Mouse (Mus musculus): ENCODE measurements at regions not wholly inside any gene's neighbourhood (a gene's known extent, or its start where the extent isn't known, plus 50 kb on each side); places are given as distances from the start of the nearest gene placed in this dataset.
A peak's percentile ranks its signal among the peaks of the same experiment; 100 is the strongest.

DNA sequence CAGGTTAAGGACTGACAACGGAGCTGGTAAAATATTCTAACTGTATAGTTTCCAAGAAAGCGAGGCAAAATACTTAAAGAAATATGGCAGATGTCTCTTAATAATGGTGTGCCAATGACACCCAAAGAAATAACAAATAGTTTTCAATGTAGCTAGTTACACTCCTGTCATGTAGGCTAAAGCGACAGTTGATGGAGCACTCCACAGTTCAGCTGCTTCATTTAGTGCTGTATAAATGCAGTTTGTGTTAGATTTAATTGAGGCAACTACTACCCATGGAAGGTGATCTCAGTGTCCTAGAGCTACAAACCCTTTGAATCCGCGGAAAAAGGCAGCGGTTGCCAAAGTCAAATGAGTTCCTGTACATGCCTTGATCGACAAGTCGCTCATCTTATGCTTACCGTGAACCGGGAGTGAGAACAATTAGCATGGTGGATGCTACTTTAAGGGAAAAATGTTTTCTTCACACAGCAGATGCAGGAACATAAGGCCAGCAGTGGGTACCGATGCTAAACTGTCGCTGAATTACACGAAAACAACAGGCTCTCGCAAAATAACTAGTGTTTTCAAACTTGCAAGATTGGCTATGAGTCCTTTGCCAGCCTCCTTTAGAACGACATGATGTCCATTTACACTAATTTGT is 961.4 kb downstream of the Mat2b start:
- Histone ChIP-seq H3K4me1 (no peaks in the 10 kb centered on the region), H3K9ac (replicated peaks) (no peak overlapping the region), H3K27me3 (replicated peaks) (no peaks in the 10 kb centered on the region), H3K27ac (replicated peaks) (no peak overlapping the region), H3K4me2 (no peak overlapping the region), H3K36me3 (no peaks in the 10 kb centered on the region), H3K4me3 (replicated peaks) (no peak overlapping the region), H3K9me3 (replicated peaks) (no peaks in the 10 kb centered on the region)
- ATAC-seq (ENCODE audit: low FRiP score) = no peak
- 85% methylated on average over 15 of the region's 15 CpGs for WGBS

DNA sequence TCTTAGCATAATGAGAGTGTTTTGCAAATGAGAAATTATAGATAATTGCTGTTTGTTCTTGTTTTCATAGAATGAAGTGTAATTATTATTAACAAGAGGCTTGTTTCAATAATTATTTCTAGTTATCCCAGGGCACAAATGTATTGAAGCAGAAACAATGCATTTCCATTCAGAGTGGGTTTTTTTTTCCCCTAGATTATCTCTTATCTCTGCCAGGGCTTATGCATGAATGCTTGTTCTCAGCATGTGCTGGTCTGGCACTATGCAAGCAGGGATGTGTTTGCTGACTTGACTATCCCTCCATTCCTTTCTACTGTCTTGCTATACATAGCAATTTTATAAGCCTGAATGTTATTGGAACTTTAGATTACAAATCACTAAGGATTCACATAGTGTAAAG is 971.4 kb downstream of the Mat2b start:
- Histone ChIP-seq H3K4me1 (no peaks in the 10 kb centered on the region), H3K36me3 (no peaks in the 10 kb centered on the region), H3K4me3 (replicated peaks) (no peak overlapping the region), H3K9ac (replicated peaks) (no peak overlapping the region), H3K27me3 (replicated peaks) (no peaks in the 10 kb centered on the region), H3K4me2 (no peak overlapping the region), H3K27ac (replicated peaks) (no peak overlapping the region), H3K9me3 (replicated peaks) (0 out of 2 replicates have a peak, but pooled peaks cover 2% of the 10 kb centered on the region)
- ATAC-seq (ENCODE audit: low FRiP score) = no peak

DNA sequence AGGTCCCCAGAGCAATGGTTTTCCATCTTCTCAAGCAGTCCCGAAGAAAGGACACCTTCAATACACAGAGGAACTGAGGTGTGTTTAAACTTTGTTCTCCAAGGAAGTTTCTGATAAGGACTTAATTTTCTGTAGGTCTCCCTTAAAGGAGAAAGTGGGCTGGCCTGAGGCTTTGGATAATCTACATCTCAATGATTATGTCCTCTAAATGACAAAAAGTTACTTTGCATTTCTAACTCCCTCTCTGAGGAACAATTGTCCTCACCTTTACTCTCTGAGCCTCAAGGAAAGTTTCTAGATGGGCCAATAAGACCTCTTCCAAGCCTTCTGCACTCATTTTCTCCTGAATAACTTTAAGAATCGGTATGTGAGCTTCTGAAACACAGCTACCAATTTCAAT is 1016.5 kb downstream of the Mat2b start:
- Histone ChIP-seq H3K4me3 (replicated peaks) (no peak overlapping the region), H3K36me3 (no peaks in the 10 kb centered on the region), H3K9me3 (replicated peaks) (no peaks in the 10 kb centered on the region), H3K4me1 (no peaks in the 10 kb centered on the region), H3K4me2 (no peak overlapping the region), H3K27ac (replicated peaks) (no peak overlapping the region), H3K9ac (replicated peaks) (no peak overlapping the region), H3K27me3 (replicated peaks) (no peaks in the 10 kb centered on the region)
- ATAC-seq (ENCODE audit: low FRiP score) = no peak
- 79% methylated on average over 2 of the region's 2 CpGs for WGBS

DNA sequence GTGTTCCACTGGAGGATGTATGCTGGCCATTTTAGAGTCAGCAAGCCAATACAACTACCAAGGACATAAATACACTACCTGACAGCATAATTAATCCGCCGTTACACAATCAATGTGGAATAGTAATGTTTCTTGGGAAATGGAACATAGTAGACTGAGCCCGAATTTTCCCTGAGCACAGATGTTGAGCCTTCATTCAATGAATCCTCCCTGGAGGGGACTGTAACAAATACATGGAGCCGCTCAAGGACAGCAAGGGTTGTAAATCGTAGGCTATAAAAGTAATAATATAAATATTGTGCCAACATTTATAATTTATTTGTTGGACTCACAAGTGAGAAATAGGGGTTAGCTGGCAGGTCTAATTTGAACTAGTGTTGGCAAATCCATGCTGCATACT is 1041.4 kb downstream of the Mat2b start:
- no peak for ATAC-seq (ENCODE audit: low FRiP score)
- H3K4me1 ChIP-seq = peaks cover 3% of the 10 kb centered on the region; the same call in 1 of the 2 replicates
- 27% methylated on average over 5 of the region's 5 CpGs for WGBS
- no peak overlapping the region for H3K4me2 ChIP-seq
- no peak overlapping the region for H3K27ac ChIP-seq (replicated peaks)
- H3K9ac ChIP-seq (replicated peaks) = no peak overlapping the region
- H3K27me3 ChIP-seq (replicated peaks) = no peaks in the 10 kb centered on the region
- H3K36me3 ChIP-seq = no peaks in the 10 kb centered on the region
- H3K4me3 ChIP-seq (replicated peaks) = no peak overlapping the region
- no peaks in the 10 kb centered on the region for H3K9me3 ChIP-seq (replicated peaks)

DNA sequence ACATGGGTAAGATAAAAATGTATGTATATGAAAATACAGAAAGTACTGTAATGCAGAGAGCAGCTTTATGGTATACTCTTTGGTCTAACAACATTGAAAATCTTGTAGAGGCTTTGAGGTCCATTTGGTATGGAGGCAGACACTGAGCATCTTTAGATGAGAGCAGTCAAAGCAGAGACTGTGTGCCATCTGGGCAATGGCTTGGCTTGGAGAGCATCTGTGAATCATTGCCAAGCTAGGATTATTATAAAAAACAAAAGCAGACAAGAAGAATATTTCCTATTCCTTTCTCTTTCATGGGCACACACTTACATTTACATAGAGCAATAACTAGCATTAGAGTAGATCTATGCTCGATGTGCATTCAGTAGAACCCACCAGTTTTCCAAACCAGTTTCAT is 1075.6 kb downstream of the Mat2b start:
- 94% methylated on average over 1 of the region's 1 CpGs for WGBS
- Histone ChIP-seq H3K27ac (replicated peaks) (no peak overlapping the region), H3K4me1 (no peaks in the 10 kb centered on the region), H3K27me3 (replicated peaks) (no peaks in the 10 kb centered on the region), H3K4me2 (no peak overlapping the region), H3K9me3 (replicated peaks) (no peaks in the 10 kb centered on the region), H3K4me3 (replicated peaks) (no peak overlapping the region), H3K9ac (replicated peaks) (no peak overlapping the region), H3K36me3 (no peaks in the 10 kb centered on the region)
- ATAC-seq (ENCODE audit: low FRiP score) = no peak

DNA sequence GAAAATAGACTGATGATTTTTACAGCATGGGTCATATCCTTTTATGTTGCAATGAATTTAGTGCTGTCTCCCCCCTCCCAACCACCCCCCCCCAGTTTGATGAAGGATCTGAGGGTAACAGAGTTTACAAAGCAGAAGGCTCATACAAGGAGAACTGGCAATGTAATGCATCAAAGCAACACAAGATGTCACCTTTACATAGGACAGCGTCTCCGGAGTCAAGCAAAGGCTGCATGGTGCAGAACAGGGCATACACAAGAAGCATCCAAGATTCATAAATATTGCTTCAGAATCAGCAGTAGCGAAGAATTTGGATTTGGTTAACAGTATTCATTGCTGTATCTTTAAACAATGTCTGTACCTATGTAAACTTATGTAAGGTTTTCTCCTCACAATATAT is 1079.2 kb downstream of the Mat2b start:
- H3K9ac ChIP-seq (replicated peaks) = no peak overlapping the region
- no peaks in the 10 kb centered on the region for H3K9me3 ChIP-seq (replicated peaks)
- ATAC-seq (ENCODE audit: low FRiP score) = no peak
- WGBS = 76% methylated on average over 3 of the region's 3 CpGs
- no peaks in the 10 kb centered on the region for H3K27me3 ChIP-seq (replicated peaks)
- no peak overlapping the region for H3K4me3 ChIP-seq (replicated peaks)
- no peak overlapping the region for H3K27ac ChIP-seq (replicated peaks)
- no peak overlapping the region for H3K4me2 ChIP-seq
- H3K36me3 ChIP-seq = no peaks in the 10 kb centered on the region
- H3K4me1 ChIP-seq = no peaks in the 10 kb centered on the region

DNA sequence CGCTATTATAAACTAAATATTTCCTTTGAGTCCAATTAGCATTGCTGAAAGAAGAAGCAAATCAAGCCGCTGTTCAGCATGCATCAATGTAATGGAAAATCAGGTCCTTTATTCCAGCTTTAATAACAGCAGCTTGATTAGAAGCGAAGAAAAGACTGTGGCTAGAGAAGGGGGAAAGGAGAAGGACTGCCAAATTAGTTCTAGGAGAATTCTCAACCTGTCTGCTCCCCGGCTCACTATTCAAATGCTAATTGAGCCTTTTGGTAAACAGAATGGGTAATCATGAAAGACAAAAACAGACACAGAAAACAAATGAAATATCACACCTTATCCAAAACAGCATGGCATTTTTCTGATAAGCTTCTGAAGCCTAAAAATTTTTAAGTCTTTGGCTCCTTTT is 1098.5 kb downstream of the Mat2b start:
- H3K4me2 ChIP-seq = peak overlapping the region; percentile 5; the same call in 1 of the 2 replicates
- H3K9ac ChIP-seq (replicated peaks) = no peak overlapping the region
- 11% methylated on average over 4 of the region's 4 CpGs for WGBS
- ATAC-seq (ENCODE audit: low FRiP score) = no peak
- H3K9me3 ChIP-seq (replicated peaks) = no peaks in the 10 kb centered on the region
- peaks cover 3% of the 10 kb centered on the region; the same call in 1 of the 2 replicates for H3K4me1 ChIP-seq
- no peaks in the 10 kb centered on the region for H3K36me3 ChIP-seq
- H3K27ac ChIP-seq (replicated peaks) = no peak overlapping the region
- no peak overlapping the region for H3K4me3 ChIP-seq (replicated peaks)
- no peaks in the 10 kb centered on the region for H3K27me3 ChIP-seq (replicated peaks)

DNA sequence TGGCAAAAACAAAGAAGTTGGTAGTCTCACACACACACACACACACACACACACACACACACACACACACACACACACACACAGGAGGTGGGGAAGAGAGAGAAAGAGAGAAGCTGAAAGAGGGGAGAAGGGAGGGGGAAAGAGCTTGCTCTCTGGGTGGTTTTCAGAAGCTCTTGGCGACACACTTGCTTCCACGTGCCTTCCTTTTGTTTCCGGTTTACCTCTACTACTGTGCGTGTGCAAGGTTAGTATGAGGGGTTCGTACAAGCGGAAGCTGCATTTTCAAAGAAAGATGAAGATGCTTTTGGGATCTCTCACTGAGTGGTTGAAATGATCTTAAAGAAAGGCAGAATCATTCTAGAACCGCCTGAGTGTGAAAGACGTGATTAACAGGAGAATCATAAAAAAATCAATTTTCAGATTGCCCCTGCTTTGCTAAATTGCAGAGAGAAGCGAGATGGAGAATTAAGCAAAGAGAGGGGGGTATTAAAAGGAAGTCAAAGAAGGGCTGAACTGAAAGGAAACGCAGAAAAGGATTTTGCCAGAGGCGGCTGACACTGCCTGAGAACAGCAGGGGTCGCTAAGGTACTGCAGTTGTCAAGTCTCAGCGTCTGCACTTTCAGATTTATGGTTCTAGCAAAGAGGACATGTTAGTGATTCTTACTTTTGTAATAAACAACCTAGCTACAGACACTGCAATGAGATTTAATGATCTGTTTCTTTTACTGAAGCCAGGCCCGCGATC is 1106.2 kb downstream of the Mat2b start:
- Histone ChIP-seq H3K27ac (replicated peaks) (no peak overlapping the region), H3K4me2 (peak overlapping the region; percentile 52), H3K9me3 (replicated peaks) (no peaks in the 10 kb centered on the region), H3K27me3 (replicated peaks) (no peaks in the 10 kb centered on the region), H3K36me3 (no peaks in the 10 kb centered on the region), H3K9ac (replicated peaks) (0 out of 2 replicates have a peak overlapping the region, but pooled peaks have one; percentile 18), H3K4me1 (peaks cover 7% of the 10 kb centered on the region; the same call in 1 of the 2 replicates), H3K4me3 (replicated peaks) (peak overlapping the region; percentile 18)
- WGBS = 8% methylated on average over 15 of the region's 15 CpGs
- peak; percentile 86 for ATAC-seq (ENCODE audit: low FRiP score)

DNA sequence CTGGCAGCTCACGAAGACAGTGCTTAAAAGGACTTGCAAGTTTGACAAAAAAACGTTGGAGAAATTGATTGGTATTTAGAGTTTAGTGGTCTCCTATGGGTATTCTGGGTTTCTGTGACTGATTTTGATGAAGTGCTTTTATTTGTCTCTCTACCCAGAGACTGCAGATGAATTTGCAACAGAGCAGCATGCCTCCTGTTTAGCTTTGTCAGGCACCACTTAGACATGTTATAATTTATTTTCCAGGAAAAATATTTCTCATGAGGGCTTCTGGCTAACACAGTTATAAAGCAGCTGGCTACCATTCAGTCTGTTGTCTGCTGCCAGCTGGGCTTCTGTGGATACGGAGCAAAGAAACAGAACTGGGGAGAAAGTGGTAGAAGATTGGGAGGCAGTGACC is 1136.7 kb downstream of the Mat2b start:
- H3K27ac ChIP-seq (replicated peaks) = no peak overlapping the region
- ATAC-seq (ENCODE audit: low FRiP score) = no peak
- 13% methylated on average over 3 of the region's 3 CpGs for WGBS

DNA sequence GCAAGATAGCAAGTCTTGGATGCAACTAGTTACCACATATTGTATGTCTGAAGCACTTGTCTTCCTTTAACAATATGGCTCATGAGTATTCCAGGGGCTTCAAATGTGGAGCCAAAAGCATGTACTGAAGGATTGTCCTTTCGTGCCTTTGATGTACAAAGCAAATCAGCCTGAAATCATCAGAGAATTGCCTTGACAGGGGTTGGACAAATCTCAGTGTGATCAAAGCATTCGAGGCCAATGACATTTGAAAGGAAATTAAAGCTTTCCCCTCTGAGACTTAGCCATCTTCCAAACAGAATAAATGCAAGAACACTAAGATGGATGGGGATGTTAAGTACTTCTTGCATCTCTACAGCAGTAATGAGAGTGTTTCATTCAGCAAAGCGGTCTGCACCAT is 1144.9 kb downstream of the Mat2b start:
- Histone ChIP-seq H3K27ac (replicated peaks) (no peak overlapping the region), H3K4me3 (replicated peaks) (no peak overlapping the region), H3K36me3 (no peaks in the 10 kb centered on the region), H3K4me2 (no peak overlapping the region), H3K9ac (replicated peaks) (no peak overlapping the region), H3K4me1 (no peaks in the 10 kb centered on the region), H3K9me3 (replicated peaks) (no peaks in the 10 kb centered on the region), H3K27me3 (replicated peaks) (no peaks in the 10 kb centered on the region)
- no peak for ATAC-seq (ENCODE audit: low FRiP score)
- WGBS = 68% methylated on average over 3 of the region's 3 CpGs

More for the DNA sequence above, 1136.7 kb downstream of the Mat2b start:
- Histone ChIP-seq H3K9me3 (replicated peaks) (no peaks in the 10 kb centered on the region), H3K36me3 (no peaks in the 10 kb centered on the region), H3K4me3 (replicated peaks) (no peak overlapping the region), H3K4me1 (peaks cover 8% of the 10 kb centered on the region; the same call in 1 of the 2 replicates), H3K9ac (replicated peaks) (no peak overlapping the region), H3K4me2 (no peak overlapping the region), H3K27me3 (replicated peaks) (no peaks in the 10 kb centered on the region)

DNA sequence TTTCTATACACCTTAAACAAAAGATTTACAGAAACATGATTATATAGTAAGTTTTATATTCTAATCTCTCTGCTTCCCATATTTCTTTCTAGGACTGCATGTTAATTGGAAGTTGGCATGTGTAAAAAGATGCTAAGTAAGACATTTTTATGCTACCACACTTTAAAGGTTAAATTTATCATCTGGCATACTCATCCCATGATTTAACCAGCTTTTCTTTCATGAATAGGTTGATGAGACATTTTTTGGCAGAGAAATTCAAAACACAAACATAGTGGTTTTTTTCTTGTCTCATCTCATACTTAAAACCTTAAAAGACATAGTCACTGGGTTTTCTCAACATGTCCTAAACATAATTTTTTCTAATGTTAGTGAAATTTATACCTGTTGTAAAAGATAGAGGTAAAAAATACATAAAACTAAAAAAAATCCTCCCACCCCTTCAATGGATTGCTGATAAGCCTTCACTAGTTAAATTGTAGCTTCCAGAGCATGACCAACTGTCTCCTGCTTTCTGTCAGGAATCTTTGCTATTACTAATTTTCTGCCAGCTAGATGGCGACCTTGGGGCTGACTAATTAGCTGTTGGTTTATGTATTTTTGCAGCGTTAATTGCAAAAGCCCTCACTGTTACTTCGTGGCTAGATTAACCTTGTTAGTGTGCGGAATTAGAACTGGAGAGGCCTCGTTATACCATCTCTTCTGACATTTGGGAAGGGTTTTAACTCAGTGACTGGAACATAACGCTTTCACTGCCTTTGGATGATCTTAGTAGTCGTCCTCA is 1169.9 kb downstream of the Mat2b start:
- H3K36me3 ChIP-seq = no peaks in the 10 kb centered on the region
- ATAC-seq (ENCODE audit: low FRiP score) = no peak
- no peak overlapping the region for H3K9ac ChIP-seq (replicated peaks)
- H3K4me3 ChIP-seq (replicated peaks) = no peak overlapping the region
- 43% methylated on average over 7 of the region's 7 CpGs for WGBS
- no peaks in the 10 kb centered on the region for H3K27me3 ChIP-seq (replicated peaks)
- H3K27ac ChIP-seq (replicated peaks) = no peak overlapping the region
- H3K4me2 ChIP-seq = no peak overlapping the region
- no peaks in the 10 kb centered on the region for H3K4me1 ChIP-seq
- no peaks in the 10 kb centered on the region for H3K9me3 ChIP-seq (replicated peaks)

DNA sequence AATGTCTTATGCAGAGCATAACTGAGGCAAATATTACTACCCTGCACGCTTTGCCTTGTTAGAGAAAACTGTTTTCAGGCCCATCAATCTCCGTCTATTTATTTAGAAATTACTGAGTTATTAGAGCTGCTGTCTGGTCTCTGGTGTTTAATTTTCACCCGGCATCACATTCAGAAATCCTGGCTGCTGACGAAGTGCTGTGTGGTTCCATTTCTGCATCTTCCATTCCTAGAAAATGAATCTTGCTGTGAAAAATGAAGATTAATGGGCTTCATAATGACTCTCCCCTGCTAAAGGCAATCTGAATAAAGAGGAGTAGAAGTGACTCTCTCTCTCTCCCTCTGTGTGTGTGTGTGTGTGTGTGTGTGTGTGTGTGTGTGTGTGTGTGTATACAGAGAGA is 1199.8 kb downstream of the Mat2b start:
- no peak overlapping the region for H3K4me2 ChIP-seq
- no peak overlapping the region for H3K4me3 ChIP-seq (replicated peaks)
- no peaks in the 10 kb centered on the region for H3K9me3 ChIP-seq (replicated peaks)
- H3K4me1 ChIP-seq = no peaks in the 10 kb centered on the region
- H3K36me3 ChIP-seq = no peaks in the 10 kb centered on the region
- no peak overlapping the region for H3K27ac ChIP-seq (replicated peaks)
- no peak overlapping the region for H3K9ac ChIP-seq (replicated peaks)
- 32% methylated on average over 4 of the region's 4 CpGs for WGBS
- peak; percentile 59; the same call in 1 of the 2 replicates for ATAC-seq (ENCODE audit: low FRiP score)
- H3K27me3 ChIP-seq (replicated peaks) = no peaks in the 10 kb centered on the region

Measured in neural tube, embryonic 15.5 days (tissue).